Mouse (Mus musculus): ENCODE results near the gene Srpk3.

The Srpk3 gene

GRCm38 (mm10) chrX:73815072-73815471 is 40.9 kb downstream of the Srpk3 start:
- DNase-seq: no peak

- no peak for DNase-seq
Observed at GRCm38 (mm10) chrX:73816596-73817314, 42.5 kb downstream of the Srpk3 start.

DNA sequence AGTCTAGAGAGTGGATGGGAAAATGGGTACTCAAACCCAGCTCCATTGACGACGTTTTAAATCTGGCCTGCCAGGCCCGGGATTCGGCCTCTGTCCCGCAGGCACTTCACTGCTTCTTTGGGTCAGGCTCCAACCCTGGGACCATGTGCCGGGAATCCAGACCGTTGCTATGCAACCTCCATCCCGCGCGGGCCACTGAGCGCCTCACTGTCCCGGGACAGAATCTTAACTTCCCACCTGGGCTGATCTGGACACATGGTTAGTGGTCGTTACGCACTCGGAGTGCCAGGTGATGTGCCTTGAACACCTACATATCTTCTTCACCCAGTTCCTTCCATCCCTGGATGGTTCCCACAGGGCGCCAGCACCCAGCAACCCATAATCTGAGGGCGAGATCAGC is 49.5 kb downstream of the Srpk3 start:
- DNase-seq: no peak

GRCm38 (mm10) chrX:73824185-73825151 is 50.3 kb downstream of the Srpk3 start, which contains the start of gene Pdzd4:
Pdzd4 (minus strand) TSS chrX:73824969.
- DNase-seq: peak; percentile 39 to 41

All from B cell, adult 2 months (primary cell).